Mouse (Mus musculus): Measurements from ENCODE around the gene Synj2.

DNA sequence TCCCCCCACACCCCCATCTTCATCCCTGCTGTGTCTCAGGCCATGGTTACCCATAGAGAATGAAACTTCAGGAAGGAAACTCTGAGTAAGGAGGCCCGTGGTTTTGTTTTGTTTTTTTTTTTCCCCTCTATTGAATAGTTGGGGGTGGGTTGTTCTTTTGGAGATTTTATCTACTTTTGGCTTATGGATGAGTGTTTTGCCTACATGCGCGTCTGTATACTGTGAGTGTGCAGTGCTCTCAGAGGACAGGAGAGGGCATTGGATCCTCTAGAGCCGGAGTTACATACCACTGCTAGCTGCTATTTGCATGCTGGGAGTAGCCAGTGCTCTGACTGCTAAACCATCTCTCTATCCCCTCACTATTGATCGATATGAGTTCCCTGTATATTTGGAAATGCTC is 39.7 kb upstream of the Synj2 start:
- 0 out of 2 replicates have a peak, but pooled peaks have one; percentile 7 for TF ChIP-seq CTCF (IDR thresholded peaks at IDR 0.05; ENCODE audit: low read depth)
- no peak for TF ChIP-seq EP300 (IDR thresholded peaks at IDR 0.05; ENCODE audit: low read depth)
